Mouse (Mus musculus): ENCODE data around the gene Fndc5.

The Fndc5 gene

DNA sequence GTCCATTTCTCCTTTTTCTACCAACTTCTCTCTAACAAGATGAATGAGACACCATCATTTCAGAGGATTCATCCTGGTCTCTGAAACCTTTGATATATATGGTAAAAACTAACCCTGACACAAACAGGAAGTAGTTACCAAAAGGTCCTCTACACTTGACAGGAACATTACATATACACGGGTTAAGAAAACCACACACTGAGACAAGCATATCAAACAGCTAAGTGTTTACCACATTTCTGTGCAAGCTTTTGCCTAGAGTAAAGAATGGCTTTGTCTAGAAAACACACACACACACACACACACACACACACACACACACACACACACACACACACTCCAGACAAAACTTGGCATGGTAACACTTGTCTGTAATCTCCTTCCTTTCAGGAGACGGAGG is 9.6 kb downstream of the Fndc5 start:
- no peak for DNase-seq (ENCODE audit: inconsistent ontology term)

GRCm38 (mm10) chr4:129147552-129148103 is 10.8 kb downstream of the Fndc5 start:
- DNase-seq (ENCODE audit: inconsistent ontology term) = no peak

DNA sequence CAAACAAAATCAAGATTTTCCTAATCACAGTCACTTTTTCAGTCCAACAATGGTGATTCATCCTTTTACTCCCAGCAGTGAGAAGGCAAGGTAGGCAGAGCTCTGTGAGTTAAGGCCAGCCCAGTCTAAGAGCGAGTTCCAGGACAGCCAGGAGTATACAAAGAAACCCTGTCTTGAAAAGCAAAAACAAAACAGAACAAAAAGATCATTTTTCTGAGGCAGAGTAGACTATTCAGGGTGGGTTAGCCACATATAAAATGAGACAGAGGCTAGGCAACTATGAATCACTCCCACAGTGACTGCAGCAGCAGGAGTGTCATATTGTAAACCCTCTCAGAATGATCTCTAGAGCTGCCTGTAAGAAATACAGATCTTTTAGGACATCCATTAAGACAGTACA is 12.5 kb downstream of the Fndc5 start:
- DNase-seq (ENCODE audit: inconsistent ontology term) = peak; percentile 66

GRCm38 (mm10) chr4:129151276-129151811 is 14.5 kb downstream of the Fndc5 start:
- DNase-seq (ENCODE audit: inconsistent ontology term) = no peak

DNA sequence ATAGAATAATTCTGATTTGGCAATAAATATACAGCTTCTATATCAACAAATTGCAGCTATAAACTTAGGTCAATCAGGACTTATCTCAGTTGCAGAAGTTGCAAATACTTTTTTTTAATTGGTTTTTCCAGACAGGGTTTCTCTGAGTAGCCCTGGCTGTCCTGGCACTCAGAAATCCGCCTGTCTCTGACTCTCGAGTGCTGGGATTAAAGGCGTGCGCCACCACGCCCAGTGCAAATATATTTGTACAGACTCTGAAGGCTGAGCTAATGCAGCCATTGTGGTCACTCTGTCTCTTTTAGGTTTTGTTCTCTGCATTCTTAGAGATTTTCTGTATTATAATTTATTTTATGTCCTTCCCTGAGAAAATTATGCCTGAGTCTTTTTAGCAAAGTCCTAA is 20.7 kb downstream of the Fndc5 start:
- DNase-seq (ENCODE audit: inconsistent ontology term) = no peak

- DNase-seq (ENCODE audit: inconsistent ontology term) = no peak
Observed at GRCm38 (mm10) chr4:129158549-129158948, 21.8 kb downstream of the Fndc5 start.

DNA sequence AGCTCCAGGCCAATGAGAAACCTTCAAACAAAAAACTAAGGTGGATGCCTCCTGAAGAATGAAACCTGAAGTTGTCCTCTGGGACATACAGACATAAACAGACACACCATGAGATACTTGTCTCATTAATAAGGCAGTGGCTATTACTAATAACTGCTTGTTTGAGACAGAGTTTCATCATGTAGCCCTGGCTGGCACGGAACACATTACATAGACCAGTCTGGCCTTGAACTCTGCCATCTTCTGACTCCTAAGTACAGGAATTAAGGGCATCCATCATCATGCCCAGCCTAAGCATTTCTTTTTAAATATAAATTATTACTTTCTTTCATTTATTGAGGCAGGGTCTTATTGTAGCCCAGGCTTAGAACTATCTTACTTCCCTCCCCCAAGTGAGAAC is 24.3 kb downstream of the Fndc5 start:
- DNase-seq (ENCODE audit: inconsistent ontology term) = no peak

DNA sequence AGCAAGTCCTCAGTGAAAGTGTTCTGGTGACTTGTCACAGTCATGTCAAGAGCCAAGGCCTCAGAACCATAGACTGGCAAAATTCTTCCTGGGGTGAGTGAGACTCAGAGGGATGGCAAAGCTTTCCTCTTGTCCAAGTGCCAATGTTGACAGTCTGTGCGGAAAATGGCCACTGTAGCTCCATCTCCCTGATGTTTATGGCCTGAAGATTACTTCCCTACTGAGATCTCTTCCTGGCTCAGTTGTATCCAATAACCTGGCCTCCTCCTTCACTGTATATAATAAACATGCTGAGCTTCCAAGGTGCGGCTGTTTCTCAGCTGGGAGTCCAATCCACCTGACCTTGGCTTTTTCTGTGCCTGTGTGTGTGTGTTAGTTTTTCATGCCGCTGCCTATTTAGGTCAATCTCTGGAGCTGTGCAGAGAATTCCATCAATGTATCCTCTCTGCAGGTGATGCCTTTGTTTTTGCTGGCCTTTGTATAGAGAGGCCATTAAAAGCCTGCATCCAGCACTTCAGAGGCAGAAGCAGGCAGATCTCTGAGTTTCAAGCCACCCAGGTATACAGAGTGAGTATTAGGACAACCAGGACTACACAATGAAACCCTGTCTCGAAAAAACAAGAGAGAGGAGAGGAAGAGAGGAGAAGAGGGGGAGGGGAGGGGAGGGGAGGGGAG is 24.9 kb downstream of the Fndc5 start:
- DNase-seq (ENCODE audit: inconsistent ontology term) = no peak

GRCm38 (mm10) chr4:129172529-129172928 is 35.7 kb downstream of the Fndc5 start:
- DNase-seq (ENCODE audit: inconsistent ontology term) = no peak

DNA sequence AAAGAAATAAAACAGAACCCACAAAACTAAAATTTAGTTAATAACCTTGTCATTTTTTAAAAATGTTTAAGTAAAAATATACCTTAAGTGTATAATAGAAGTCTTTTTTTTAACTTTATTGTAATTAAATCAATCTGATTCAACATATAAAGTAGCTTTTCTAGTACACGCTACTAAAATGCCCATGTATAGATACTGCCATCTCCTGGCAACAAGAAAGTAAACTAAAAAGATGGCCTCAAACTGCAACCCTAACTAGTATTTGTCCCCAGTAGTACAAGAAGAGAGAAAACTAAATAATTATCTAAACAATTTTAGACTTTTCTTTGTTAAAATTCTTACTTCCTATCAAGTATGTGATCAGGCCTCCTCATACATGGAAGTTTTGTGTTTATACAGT is 42.8 kb downstream of the Fndc5 start:
- DNase-seq (ENCODE audit: inconsistent ontology term) = no peak

DNA sequence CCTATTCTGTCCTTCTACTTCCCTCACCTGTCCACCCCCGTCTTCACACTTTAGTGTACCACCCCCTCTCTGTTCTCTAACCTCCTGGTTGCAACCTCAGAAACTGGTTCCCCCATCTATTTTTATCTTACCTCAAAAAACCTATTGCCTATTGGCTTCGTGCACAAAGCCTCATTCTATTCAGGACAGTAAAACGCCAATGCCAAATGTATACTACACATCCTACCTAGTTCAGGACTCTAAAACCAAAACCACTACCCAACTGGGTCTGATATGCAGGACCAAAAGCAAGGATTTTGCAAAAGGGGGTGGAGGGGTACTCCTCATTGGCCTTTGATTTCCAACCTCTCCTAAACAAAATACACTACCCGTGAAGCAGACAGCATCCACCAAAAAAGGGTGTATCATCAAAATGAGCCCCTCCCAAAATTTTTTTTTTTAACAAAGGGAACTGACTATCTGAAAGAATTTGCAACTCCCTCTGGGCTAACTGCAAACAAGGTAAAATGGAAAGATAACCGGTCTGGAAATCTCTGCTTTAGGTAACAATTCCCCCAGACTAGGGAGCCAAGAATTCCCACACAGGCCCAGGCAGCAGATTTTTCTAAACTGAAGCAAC is 51.4 kb downstream of the Fndc5 start:
- DNase-seq (ENCODE audit: inconsistent ontology term) = no peak

DNA sequence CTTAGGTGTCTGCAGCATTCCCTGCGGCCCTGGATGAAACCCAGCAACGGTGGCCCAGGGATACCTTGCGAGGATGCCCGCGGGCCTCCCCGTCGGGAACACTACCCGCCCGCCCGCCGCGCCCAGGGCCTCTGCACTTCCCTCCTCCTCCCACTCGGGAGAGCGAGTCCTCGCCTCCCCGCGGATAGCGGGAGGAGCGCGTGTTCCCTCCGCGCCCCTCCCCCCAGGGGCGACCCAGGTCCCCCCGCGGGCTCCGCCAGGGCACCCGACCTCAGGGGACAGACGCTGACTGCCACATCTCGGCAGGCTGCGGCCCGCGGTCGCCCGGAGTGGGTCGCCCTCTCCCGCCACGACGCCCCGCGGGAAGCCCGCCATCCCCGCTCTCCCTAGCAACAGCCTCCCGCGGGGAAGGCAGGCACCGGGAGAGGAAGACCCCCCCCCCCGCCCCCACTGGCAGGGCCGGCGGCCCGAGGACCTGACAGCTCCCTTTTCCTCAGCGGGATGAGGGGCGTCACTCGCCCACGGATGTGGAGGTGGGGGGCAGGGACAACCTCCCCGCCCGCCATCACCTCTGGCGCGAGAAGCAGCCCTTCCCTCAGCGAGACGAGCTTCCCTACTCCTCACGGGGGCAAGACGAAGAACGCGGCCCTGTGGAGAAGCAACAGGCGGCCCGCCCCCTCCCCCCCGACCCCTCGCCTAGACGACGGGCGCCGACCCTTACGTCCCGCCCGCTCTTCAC is 52.2 kb downstream of the Fndc5 start:
- DNase-seq (ENCODE audit: inconsistent ontology term) = peak; percentile 64

DNA sequence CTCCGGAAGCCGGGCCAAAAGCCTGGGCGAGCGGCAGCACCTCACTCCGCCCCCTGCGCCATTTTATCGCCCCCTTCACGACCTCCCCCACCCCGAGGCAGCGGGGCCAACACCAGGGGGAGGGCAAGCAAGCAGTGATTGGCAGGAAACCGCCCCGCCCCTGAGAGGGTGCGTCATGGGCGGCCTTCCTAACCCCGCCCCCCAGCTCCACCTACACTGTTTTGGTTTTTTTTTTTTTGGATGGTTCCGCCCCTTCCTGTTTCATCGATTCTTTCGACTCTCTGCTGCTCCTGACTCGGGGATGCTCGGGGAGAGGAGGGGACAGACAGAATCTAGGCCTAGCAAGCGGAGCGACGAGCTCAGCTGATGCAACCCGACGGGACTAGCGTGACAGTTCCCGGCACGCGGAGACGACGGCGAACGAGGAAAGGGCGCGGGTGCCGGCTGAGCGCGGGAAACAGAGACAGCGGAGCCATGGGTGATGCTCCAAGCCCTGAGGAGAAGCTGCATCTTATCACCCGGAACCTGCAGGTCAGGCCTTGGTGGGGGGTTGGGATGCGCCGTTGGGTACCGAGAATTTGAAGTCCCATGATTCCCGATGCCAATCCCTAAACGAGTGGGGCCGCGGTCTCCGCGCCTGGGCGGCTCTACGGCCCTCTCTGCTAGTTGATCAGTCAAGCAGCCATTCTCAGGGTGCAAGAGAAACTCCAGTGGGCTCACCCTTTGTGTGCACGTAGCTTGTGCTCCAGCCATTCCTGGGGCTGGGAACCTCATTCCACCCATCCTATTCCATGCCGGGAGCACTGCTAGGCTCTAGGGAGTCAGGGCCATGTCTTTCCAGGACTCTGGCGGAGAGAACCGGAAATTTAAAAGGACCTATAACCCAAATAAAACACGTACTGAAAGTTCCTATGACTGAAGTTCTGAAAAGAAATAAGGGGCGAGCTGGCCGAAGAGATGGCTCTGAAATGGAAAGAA is 53.0 kb downstream of the Fndc5 start, which contains the start of the genes S100pbp and Yars:
Gene S100pbp (minus strand): TSS at position 186 of the 978 bp plus-strand sequence.
Gene Yars (plus strand): TSS at position 219 of the 978 bp plus-strand sequence.
- peak; percentile 100 for DNase-seq (ENCODE audit: inconsistent ontology term)

DNA sequence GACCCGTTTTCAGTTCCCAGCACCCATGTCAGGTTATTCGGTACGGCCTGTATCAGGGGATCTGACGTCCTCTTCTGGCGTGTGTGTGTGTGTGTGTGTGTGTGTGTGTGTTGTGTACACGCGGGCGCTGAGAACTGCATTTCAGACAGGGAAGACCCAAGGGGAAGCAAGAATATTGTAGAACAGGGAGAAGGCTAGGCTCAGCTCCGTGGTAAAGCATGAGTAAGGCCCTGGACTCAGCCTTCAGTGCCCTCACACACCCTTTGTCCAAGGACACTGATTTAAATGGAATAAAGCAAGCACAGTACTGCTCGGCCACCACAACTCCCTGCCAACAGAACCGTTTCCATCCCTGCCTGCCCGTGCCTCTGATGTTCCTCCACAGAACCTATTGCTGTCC is 53.7 kb downstream of the Fndc5 start:
- no peak for DNase-seq (ENCODE audit: inconsistent ontology term)

- DNase-seq (ENCODE audit: inconsistent ontology term) = no peak
Observed at GRCm38 (mm10) chr4:129191691-129192090, 54.9 kb downstream of the Fndc5 start.

Measured in Muller cell, postnatal 12 days (primary cell).